15 mouse cellular contexts compared by ENCODE assay signal in genomic region chr8:126195616-126196015, GRCm38 (mm10).
"Had no signal": no experiment of that assay in that cellular context is flagged by ENCODE, and none has a peak within 500 bp of the region (broad histone marks: within the 10 kb centered on the region; RNA-seq: fewer than 3 reads in every experiment).

No protein-coding gene starts in this region.

- DNase-seq: kidney, adult 2 months; kidney, postnatal 25 days; left cerebral cortex, postnatal 4 days; liver, postnatal 0 days; lung, embryonic 14.5 days; lung, postnatal 36 days; thymus, adult 18-20 months; thymus, postnatal 36 days had no signal

- H3K27me3 ChIP-seq: limb, embryonic 13.5 days; megakaryocyte, embryonic 14.5 days; midbrain, embryonic 13.5 days had no signal

- H3K4me3 ChIP-seq: limb, embryonic 13.5 days; megakaryocyte, embryonic 14.5 days; midbrain, embryonic 10.5 days; midbrain, embryonic 13.5 days had no signal

- H3K36me3 ChIP-seq: limb, embryonic 13.5 days; midbrain, embryonic 10.5 days; midbrain, embryonic 13.5 days had no signal

- H3K4me2 ChIP-seq: limb, embryonic 13.5 days; liver, embryonic 11.5 days; lung, embryonic 14.5 days; midbrain, embryonic 13.5 days had no signal

- H3K27ac ChIP-seq: kidney, postnatal 0 days; limb, embryonic 13.5 days; liver, embryonic 14.5 days; midbrain, embryonic 10.5 days; midbrain, embryonic 13.5 days had no signal
